Mouse (Mus musculus): ENCODE measurements around the gene Cytip. TPM values are rescaled to one million over a fixed set of nuclear protein-coding genes. Genes with fewer than 3 reads are reported as not detected.
"Not testable (repeated sequence)": the region's sequence is repeated elsewhere in the genome, so short reads cannot be mapped to it uniquely, and the experiment has no call there.

Cytip gene
- total RNA-seq, 4 experiments from 2014 or later: 0.54 to 3.1 (median 0.95) TPM

GRCm38 (mm10) chr2:58107887-58108286 is 87.4 kb downstream of the Cytip start:
- not testable (repeated sequence) for DNase-seq (ENCODE audit: low spot score)

GRCm38 (mm10) chr2:58107046-58107445 is 88.3 kb downstream of the Cytip start:
- DNase-seq (ENCODE audit: low spot score): no peak

GRCm38 (mm10) chr2:58094818-58095217 is 100.5 kb downstream of the Cytip start:
- no peak for DNase-seq (ENCODE audit: low spot score)

- no peak for DNase-seq (ENCODE audit: low spot score)
Observed at GRCm38 (mm10) chr2:58086420-58086819, 108.9 kb downstream of the Cytip start.

- peak; percentile 6 for DNase-seq (ENCODE audit: low spot score)
Observed at GRCm38 (mm10) chr2:58079849-58080248, 115.5 kb downstream of the Cytip start.

Other genes starting within 250 kb of the Cytip start
- gene Galnt5, start 197.6 kb downstream of the Cytip start, total RNA-seq (2022): under 1 TPM; 0.05 to 0.13 (median 0.07) TPM
- not detected for gene Ermn, start 142.7 kb downstream of the Cytip start, total RNA-seq (2022)
- under 1 TPM; 0.14 to 0.69 (median 0.21) TPM for gene Acvr1c, start 162.4 kb upstream of the Cytip start, total RNA-seq (2022)

All from heart, adult 8-10 months (tissue).